Mouse (Mus musculus) kidney, postnatal 36 days (tissue): Measurements from ENCODE around the gene Dpm2.

Experiments used
- DNase-seq, 2 experiments: peaks; one replicate each; pipeline ENCODE4 v3.0.0; 2021 to 2022; ENCODE audit warnings: mixed read lengths in 2 of 2

The Dpm2 gene

GRCm38 (mm10) chr2:32547380-32547779 lies 23.3 kb upstream of the Dpm2 start:
- DNase-seq, result no peak

- DNase-seq, result peak; percentile 68 to 79
Measured at GRCm38 (mm10) chr2:32547964-32548739, 22.5 kb upstream of the Dpm2 start.

- DNase-seq, result no peak
Measured at GRCm38 (mm10) chr2:32549171-32549570, 21.5 kb upstream of the Dpm2 start.

- no peak for DNase-seq
Measured at GRCm38 (mm10) chr2:32549764-32550163, 20.9 kb upstream of the Dpm2 start.

- DNase-seq, result no peak
Measured at GRCm38 (mm10) chr2:32551236-32551635, 19.4 kb upstream of the Dpm2 start.

- DNase-seq, result no peak
Measured at GRCm38 (mm10) chr2:32553592-32554148, 17.0 kb upstream of the Dpm2 start.

- peak in 1 of 2 experiments; percentile 43 for DNase-seq
Measured at GRCm38 (mm10) chr2:32555484-32555883, 15.2 kb upstream of the Dpm2 start.

GRCm38 (mm10) chr2:32556019-32556418 lies 14.6 kb upstream of the Dpm2 start:
- DNase-seq, result no peak

- no peak for DNase-seq
Measured at GRCm38 (mm10) chr2:32559570-32559969, 11.1 kb upstream of the Dpm2 start.

- peak; percentile 66 to 82 for DNase-seq
Measured at GRCm38 (mm10) chr2:32566536-32567063, 4.1 kb upstream of the Dpm2 start.

GRCm38 (mm10) chr2:32568149-32568548 lies 2.5 kb upstream of the Dpm2 start:
- peak in 1 of 2 experiments; percentile 59 for DNase-seq

- DNase-seq, result no peak
Measured at GRCm38 (mm10) chr2:32568941-32569340, 1.7 kb upstream of the Dpm2 start.

- no peak for DNase-seq
Measured at GRCm38 (mm10) chr2:32572196-32572595, 1.5 kb downstream of the Dpm2 start.

- DNase-seq, result no peak
Measured at GRCm38 (mm10) chr2:32574497-32574896, 3.8 kb downstream of the Dpm2 start, which contains the start of gene Pip5kl1. Pip5kl1 (plus strand) TSS chr2:32574797.

GRCm38 (mm10) chr2:32574901-32575585 lies 4.4 kb downstream of the Dpm2 start:
- DNase-seq, result peak in 1 of 2 experiments; percentile 76

GRCm38 (mm10) chr2:32575586-32576160 lies 5.0 kb downstream of the Dpm2 start, which contains the start of gene 9430097D07Rik:
9430097D07Rik (minus strand) TSS chr2:32575684.
- DNase-seq, result peak in 1 of 2 experiments; percentile 33

- DNase-seq, result no peak
Measured at GRCm38 (mm10) chr2:32576532-32576931, 5.9 kb downstream of the Dpm2 start.

GRCm38 (mm10) chr2:32578146-32579046 lies 7.7 kb downstream of the Dpm2 start:
- peak; percentile 53 to 65 for DNase-seq

- peak in 1 of 2 experiments; percentile 43 for DNase-seq
Measured at GRCm38 (mm10) chr2:32581450-32582095, 10.9 kb downstream of the Dpm2 start.

GRCm38 (mm10) chr2:32582830-32583799 lies 12.5 kb downstream of the Dpm2 start:
- DNase-seq, result peak; percentile 85 to 86
